Mouse (Mus musculus) G1E (cell line): Measurements from ENCODE around the gene Parg.

Experiments
- CTCF ChIP-seq: IDR thresholded peaks from 2 replicates; pipeline ENCODE4 v1.5.1; 2012; ENCODE audit warnings: low read depth, low read length, inconsistent platforms, mixed read lengths
- GATA2 ChIP-seq: IDR thresholded peaks from 2 replicates; pipeline ENCODE4 v1.6.1; 2012; ENCODE audit warnings: low read depth, low read length, inconsistent platforms, borderline replicate concordance
- TAL1 ChIP-seq: conservative IDR thresholded peaks from 2 replicates; pipeline ENCODE4 v1.6.1; 2012; ENCODE audit warnings: low read depth, low read length, inconsistent platforms, mixed read lengths

DNA sequence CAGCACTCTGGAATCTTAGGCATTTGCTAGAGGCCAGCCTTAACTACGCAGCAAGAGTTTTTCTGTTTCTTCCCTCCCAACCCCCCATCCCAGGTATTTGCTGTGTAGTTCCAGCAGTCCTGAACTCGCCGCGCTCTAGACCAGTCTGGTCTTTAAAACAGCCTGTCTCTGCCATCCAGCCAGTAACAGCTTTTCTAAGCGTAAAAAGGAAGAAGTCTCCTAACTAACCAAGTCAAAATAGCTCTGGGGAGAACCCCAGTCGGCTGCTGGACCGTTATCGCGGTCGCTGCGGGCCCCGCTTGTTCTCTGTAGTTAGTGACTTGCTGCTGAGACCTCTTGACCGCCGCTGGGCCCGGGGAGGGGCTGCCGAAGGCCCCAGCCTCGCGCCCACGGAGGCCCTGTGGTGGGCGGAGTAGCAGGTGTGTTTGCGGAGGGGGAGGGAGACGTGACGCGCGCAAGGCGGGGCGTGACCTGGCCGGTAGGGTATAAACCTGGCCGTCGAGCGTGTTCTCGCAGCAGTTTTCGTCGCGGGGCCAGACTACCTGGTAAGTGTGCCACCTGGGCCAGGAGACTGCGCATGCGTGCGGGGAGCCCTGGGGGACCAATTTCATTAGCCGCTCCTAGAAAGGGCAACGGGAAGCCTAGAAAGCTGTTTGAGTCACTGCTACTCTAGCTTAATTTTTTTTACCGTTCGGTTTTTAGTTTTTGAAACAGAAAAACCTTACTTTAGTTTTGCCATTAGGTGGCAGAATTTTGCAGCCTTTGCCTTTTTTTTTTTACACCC, 36.3 kb upstream of the Parg start:
- TF ChIP-seq CTCF (no peak), TAL1 (no peak; the same call in 1 of the 2 replicates), GATA2 (no peak)
